Mouse (Mus musculus) lung, adult 2 months (tissue): ENCODE data around the gene Asic3. TPM values are rescaled to one million over a fixed set of nuclear protein-coding genes. Genes with fewer than 3 reads are reported as not detected.

Source experiments
- DNase-seq: peaks from one replicate; pipeline ENCODE4 v3.0.0; 2022
- H3K4me1 ChIP-seq: fragments of 200-500 bp; 2 replicates; pipeline ENCODE4 v1.6.1; 2011; ENCODE audit warnings: low read length; ENCODE audit not compliant: control insufficient read depth, insufficient read depth
- H3K4me3 ChIP-seq: fragments of 200-500 bp; replicated peaks from 2 replicates; pipeline ENCODE3; 2011; ENCODE audit warnings: low read depth, mild to moderate bottlenecking, control low read depth, low read length; ENCODE audit errors: extremely low read depth
- CTCF ChIP-seq: fragments of 200-500 bp; IDR thresholded peaks from 2 replicates; pipeline ENCODE4 v1.5.1; 2011; ENCODE audit warnings: mild to moderate bottlenecking, low read length, control low read depth; ENCODE audit not compliant: insufficient read depth
- POLR2A ChIP-seq: fragments of 200-500 bp; IDR thresholded peaks from 2 replicates; pipeline ENCODE4 v1.6.1; 2011; ENCODE audit warnings: low read depth, mild to moderate bottlenecking, control low read depth, low read length, borderline replicate concordance; ENCODE audit errors: extremely low read depth
- WGBS: fragments of 180-500 bp; shearing (Covaris S2); methylation state at CpG from one replicate; pipeline ENCODE4 v1.1.7; 2018; 5-methylcytosine and 5-hydroxymethylcytosine counted together
- polyA plus RNA-seq: library from polyadenylated mRNA; depleted of rRNA; stranded (reverse); fragments of >200 nt; gene quantifications from 2 replicates; pipeline ENCODE4 v1.2.3, GENCODE M21; 2012

Asic3 gene
- polyA plus RNA-seq, 1 experiment, result 0.50 TPM

DNA sequence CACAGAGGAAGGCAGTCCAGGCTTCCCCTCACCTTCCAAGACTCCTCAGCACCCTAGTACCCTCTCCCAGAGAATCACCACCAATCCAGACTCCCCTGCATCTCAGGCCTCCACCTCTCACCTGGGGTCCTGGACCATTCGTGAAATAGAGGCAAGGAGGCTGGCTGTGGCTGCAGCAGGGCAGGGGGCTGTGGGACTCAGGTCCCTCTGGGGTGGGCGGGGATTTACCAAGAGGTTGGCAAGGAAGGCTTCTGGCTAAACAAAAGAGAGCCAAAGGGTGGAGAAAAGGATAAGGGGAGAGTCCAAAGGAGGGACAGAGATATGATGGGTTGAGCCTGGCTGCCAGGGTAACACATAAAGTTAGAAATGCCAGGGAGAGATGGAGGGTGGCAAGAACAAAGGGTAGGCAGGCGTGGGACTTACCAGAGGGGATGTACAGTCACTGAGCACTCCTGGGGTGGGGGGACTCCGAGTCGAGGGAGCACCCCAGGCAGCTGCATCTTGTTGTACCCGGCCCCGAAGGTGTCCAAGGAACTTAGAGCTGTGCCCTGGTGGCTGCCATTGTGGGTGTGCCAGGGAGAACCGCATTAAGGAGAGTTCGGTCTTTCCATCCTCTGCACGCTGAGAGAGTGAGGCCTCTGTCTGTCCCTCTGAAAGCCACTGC is 27.2 kb upstream of the Asic3 start:
- DNase-seq, result no peak
- H3K4me3 ChIP-seq, result no peak overlapping the region
- 86% methylated on average over 10 of the region's 10 CpGs for WGBS
- peaks cover 23% of the 10 kb centered on the region for H3K4me1 ChIP-seq
- TF ChIP-seq POLR2A, result no peak
- no peak for TF ChIP-seq CTCF

GRCm38 (mm10) chr5:24387264-24388241 is 25.6 kb upstream of the Asic3 start:
- peak overlapping the region; percentile 43 for H3K4me3 ChIP-seq
- 2% methylated on average over 73 of the region's 73 CpGs for WGBS
- TF ChIP-seq CTCF (no peak), POLR2A (no peak)
- peak; percentile 58 for DNase-seq
- peaks cover 23% of the 10 kb centered on the region for H3K4me1 ChIP-seq

- H3K4me1 ChIP-seq, result peaks cover 19% of the 10 kb centered on the region
- no peak for TF ChIP-seq POLR2A
- no peak for TF ChIP-seq CTCF
- no peak for DNase-seq
- peak overlapping the region; percentile 43 for H3K4me3 ChIP-seq
- WGBS, result 31% methylated on average over 26 of the region's 26 CpGs
Observed at GRCm38 (mm10) chr5:24388246-24388915, 24.8 kb upstream of the Asic3 start.

- WGBS, result 58% methylated on average over 7 of the region's 7 CpGs
- DNase-seq, result no peak
Observed at GRCm38 (mm10) chr5:24389011-24389657, 24.1 kb upstream of the Asic3 start.

DNA sequence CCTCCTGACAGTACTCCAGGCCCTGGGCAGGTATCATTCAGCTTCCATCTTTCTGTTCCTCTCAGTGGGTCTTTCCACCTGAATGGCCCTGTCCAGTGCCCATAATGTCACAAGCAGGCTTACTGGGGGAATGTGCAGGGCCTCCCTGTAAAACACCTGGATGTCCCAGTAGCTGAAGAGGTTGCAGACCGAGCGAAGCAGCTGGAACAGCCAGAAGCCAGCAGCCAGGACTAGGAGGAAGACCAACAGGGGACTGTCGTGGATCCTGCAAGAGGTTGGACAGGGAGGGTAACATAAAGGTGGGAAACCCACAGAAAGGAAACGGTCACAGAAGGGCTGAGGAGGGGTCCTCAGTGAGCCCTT is 23.6 kb upstream of the Asic3 start:
- peaks cover 14% of the 10 kb centered on the region for H3K4me1 ChIP-seq
- no peak for DNase-seq
- no peak overlapping the region for H3K4me3 ChIP-seq
- TF ChIP-seq CTCF, result no peak
- no peak for TF ChIP-seq POLR2A
- 84% methylated on average over 4 of the region's 4 CpGs for WGBS

More at GRCm38 (mm10) chr5:24389011-24389657, 24.1 kb upstream of the Asic3 start:
- Histone ChIP-seq H3K4me3 (no peak overlapping the region), H3K4me1 (peaks cover 17% of the 10 kb centered on the region)
- TF ChIP-seq CTCF (no peak), POLR2A (no peak)

DNA sequence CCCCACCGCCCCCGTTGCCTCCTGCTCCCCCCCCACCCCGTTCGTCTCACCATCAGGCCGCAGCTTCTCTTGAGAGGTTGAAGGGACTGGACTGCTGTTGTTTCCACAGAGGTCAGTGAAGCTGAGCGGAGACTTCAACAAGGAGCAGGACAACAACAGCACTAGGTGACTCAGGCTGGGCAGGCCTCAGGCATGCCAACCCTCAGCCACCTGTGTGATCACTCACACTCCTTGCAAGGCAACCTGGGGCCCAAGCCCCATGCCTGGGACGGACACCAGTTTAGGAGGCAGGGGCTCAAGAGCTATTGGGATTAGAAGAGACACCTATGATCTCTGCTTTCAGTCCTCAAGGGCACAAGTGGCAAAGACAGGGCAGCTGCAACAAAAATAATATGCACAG is 21.3 kb upstream of the Asic3 start, which contains the start of gene Atg9b:
Atg9b (minus strand) TSS at position 280 of the 400 bp plus-strand sequence.
- WGBS, result 89% methylated on average over 7 of the region's 7 CpGs
- DNase-seq, result no peak
- TF ChIP-seq CTCF (no peak), POLR2A (no peak)
- no peak within 1 kb of the TSS for H3K4me3 ChIP-seq
- H3K4me1 ChIP-seq, result peaks cover 16% of the 10 kb centered on the region

DNA sequence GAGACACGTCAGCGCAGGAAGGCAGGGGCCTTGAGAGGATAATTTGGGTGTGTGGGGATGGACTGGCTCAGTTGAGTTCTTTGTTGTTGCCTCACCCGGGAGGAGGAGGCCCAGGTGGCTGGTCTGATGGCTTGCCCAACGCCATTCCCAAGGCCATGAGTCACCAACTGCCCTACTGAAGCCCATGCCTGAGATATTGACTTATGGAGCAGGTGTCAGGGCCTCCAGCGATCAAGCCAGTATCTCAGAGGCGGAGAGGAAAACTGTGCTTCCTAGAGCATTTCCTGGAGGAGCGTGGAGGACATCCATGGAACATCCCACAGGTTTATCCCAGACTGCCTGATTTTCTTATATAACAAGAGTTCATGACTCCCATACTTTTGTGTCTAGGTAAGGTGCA is 20.5 kb upstream of the Asic3 start:
- Histone ChIP-seq H3K4me3 (no peak overlapping the region), H3K4me1 (peaks cover 13% of the 10 kb centered on the region)
- WGBS, result 65% methylated on average over 7 of the region's 7 CpGs
- no peak for TF ChIP-seq CTCF
- TF ChIP-seq POLR2A, result no peak
- no peak for DNase-seq

GRCm38 (mm10) chr5:24393392-24393997 is 19.7 kb upstream of the Asic3 start, which contains the start of gene Abcb8:
Gene Abcb8 (plus strand): TSS chr5:24393663.
- TF ChIP-seq CTCF, result peak; percentile 83
- TF ChIP-seq POLR2A, result no peak
- DNase-seq, result peak; percentile 77
- 18% methylated on average over 7 of the region's 7 CpGs for WGBS
- Histone ChIP-seq H3K4me1 (peaks cover 8% of the 10 kb centered on the region), H3K4me3 (peak within 1 kb of the TSS; percentile 80)
